Mouse (Mus musculus) T-helper 17 cell (primary cell): ENCODE results near the gene Afg3l1.
"Not testable (repeated sequence)": the region's sequence is repeated elsewhere in the genome, so short reads cannot be mapped to it uniquely, and the experiment has no call there.

Experiments
- in situ Hi-C, 2 experiments: fragments of 300-600 bp; cut with MboI, MseI; formaldehyde crosslinking; loops; 1 replicate in 1 of 2; 2 replicates in 1 of 2; pipeline ENCODE4 v1.15.1; 2025; ENCODE audit warnings: high pct_unique_total_duplicates in 2 of 2

Gene Afg3l1

DNA sequence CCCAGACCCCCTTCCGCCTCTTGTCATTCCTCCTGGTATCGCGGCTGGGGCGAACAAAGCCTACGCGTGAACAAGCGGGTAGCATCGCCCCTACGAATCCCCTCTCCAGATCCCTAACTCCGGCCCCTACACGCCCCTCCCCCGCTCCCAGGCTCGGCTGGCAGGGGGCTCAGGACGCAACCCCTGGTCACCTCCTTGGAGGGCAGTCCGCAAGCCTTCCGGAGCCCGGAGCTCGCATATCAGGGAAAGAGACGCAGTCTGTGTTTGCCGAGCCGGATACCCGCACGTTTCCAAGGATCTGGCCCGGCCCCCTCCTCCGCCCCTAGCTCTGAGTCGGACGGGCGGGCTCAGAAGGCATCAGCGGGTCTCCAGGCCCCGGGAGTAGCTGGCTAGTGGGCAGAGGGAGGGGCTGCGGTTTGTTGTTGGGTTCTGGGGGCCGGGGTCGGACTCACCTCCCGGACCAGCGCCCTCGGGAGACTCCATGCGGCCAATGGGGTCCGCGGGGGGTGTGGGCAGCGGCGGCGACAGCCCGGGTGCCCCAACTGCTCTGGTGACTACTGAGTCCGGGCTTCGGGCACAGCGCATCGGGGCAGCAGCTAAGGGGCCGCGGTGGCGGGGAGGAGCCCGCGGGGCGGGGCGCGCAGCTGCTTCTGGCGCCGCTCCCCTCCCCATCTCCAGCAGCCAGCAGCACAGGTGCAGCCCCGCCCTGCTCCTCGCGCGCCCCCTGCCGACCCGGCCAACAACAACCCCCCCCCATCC, 37.3 kb downstream of the Afg3l1 start, which contains the start of gene Dbndd1:
Dbndd1 (minus strand) TSS at position 683 of the 759 bp plus-strand sequence.
- in situ Hi-C loops, result no loop called here

DNA sequence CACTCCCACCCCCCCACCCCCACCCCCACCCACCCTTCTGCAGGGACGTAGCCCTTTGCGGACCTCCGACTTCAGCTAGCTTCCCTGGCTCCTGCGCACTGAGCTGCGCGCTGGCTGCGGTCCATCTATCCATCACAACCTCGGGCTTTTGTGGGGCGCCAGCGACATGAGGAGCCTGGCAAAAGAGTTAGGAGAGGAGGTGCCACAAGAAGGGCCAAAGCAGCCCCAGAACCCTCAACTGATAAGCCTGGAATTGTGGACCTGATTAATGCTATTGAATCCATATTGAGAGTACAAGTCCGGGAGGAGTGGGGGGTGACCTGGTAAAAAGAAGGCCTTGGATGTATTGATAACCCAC, 37.8 kb downstream of the Afg3l1 start:
- in situ Hi-C loops, result no loop called here

DNA sequence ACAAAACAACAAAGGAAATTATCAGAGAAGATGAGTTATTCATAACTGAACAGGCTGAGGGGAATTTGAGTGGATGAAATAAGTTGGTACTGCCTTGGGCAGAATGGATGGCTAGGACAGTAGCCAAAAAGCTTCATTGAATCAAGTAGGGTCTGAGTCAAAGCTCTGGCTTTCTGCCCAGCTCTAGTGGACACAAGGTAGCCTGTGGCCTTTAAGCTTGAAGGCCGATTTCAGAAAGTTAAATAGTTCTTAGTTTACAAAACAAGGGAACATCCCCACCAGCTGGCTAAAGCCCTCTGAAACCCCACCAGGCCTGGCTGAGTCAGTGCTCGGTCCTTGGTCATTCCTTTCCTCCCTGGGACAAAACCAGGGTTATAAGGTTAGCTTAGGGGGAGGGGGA, 38.9 kb downstream of the Afg3l1 start:
- in situ Hi-C loops, result no loop called here

DNA sequence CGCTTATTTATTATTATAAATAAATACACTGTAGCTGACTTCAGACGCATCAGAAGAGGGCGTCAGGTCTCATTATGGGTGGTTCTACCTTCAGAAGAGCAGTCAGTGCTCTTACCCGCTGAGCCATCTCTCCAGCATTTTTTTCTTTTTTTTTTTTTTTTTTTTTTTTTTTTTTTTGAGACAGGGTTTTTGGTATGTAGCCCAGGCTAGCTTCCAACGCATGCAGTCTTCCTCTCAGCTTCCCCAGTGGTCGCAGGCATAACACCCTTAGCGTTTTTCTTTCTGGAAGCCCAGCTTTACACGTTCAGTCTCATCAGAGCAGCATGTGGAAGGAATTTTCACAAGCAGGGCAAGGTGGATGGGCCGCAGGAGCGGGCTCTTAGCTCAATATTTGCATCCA, 40.5 kb downstream of the Afg3l1 start:
- in situ Hi-C loops, result no loop called here

DNA sequence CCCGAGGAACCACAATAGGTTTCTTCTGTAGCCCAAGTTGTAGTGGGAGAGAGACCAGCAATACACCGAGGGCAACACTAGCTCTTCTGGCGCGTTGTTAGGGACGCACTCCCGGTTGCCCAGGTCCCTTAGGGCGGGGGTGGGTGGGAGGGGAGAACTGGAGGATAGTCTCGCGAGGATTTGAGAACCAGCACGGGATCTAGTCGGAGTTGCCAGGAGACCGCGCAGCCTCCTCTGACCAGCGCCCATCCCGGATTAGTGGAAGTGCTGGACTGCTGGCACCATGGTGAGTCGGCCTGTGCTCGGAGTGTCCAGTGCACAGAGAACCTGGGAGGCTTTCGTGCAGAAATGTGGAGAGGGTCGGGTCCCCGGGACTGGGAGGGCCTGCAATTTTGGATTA, 41.0 kb downstream of the Afg3l1 start, which contains the start of gene Gas8:
Gas8 (plus strand) TSS at position 168 of the 400 bp plus-strand sequence.
- in situ Hi-C loops, result no loop called here

DNA sequence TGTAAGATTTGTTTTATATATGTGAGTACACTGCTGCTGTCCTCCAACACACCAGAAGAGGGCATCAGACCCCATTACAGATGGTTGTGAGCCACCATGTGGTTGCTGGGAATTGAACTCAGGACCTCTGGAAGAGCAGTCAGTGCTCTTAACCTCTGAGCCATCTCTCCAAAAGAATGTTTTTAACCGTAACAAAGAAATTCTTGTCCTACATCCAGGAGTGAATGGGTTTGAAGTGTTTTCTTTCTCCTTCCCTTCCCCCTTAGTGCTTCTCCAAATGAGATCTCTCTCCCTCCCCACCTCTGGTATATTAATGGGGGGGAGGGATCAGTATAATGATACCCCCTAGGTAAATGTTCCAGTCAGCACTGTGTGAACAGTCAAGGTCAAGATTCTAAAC, 42.3 kb downstream of the Afg3l1 start:
- in situ Hi-C loops, result not testable (repeated sequence)

DNA sequence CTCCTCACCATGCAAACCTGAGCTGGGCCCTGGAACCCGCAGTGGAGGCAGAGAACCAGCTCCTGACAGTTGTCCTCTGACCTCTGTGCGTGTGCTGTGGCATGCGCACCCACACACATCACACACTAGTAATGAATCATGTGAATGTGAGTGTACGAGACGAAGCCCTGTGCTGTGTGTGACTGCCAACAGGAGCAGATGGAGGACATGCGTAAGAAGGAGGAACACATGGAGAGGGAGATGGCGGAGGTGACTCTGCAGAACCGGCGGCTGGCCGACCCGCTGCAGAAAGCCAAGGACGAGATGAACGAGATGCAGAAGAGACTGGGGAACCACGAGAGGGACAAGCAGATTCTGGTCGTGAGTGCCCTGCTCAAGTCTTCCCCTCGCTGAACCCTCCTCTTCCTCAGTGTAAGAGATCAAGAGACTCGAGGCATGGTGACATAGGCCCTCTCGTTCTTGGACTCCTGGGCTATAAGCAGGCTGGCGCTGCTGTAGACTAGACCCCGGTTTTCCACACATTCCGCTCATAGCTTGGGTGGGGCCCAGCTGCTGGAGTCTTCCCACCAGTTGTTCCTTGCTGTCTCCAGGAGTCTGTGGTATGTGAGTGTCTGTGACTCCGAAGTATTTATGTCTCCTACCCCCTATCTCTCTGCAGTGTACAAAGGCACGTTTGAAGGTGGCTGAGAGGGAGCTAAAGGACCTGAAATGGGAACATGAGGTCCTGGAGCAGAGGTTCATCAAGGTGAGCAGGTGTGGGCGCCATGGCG, 50.2 kb downstream of the Afg3l1 start:
- in situ Hi-C loops, result loop anchor here (5.0 kb wide), 2 partner anchors 49 to 94 kb away; no protein-coding TSS in a partner anchor

DNA sequence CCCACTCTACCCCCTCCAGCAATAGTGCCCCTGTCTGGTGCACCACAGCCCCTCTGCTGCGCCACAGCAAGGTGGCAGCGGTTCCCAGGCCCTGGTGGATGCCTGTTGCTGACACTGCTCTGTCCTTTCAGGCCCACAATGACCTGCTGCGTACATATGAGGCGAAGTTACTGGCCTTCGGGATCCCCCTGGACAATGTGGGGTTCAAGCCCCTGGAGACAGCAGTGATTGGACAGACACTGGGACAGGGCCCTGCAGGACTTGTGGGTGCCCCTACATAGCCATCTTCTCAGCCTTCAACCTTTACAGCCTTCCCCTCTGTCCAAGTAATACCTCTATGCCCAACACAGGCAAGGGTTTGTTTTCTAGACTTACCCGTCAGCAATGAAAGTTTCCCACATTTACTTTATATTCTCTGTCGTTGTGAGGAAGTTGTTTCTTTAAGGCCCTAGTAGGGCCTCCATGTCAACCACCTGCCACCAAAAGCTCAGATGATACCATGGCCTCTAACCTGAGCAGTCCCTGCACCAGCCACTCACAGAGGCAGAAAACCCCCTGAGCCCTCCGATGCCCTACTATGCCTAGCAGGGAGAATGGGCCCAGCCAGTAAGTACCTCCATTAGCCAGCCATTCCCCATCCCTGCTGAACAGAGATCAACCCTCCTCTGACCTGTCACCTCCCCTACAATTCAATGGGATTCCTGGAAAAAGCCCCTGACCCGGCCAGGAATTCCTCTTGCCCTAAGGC, 58.7 kb downstream of the Afg3l1 start:
- in situ Hi-C loops, result loop anchor here (5.0 to 10.0 kb wide), 2 partner anchors 68 to 81 kb away; no protein-coding TSS in a partner anchor

DNA sequence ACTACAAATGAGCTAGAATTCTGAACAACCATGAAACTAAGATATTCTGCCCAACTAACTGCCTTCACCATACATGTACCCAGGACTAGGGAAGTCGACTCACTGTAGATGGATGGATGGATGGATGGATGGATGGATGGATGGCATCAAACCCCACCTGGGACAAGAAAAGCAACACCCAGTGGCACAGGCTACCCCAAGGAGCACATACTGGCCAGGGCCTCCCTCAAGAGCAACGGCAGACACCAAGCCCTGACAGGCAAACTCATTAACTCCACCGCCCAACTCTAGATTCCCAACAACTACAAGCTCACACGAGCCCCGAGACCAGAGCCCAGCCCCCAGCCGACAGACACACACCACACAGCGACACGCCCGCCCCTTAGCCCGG, 59.3 kb downstream of the Afg3l1 start:
- in situ Hi-C loops, result loop anchor here (5.0 to 10.0 kb wide), 2 partner anchors 68 to 80 kb away; no protein-coding TSS in a partner anchor

DNA sequence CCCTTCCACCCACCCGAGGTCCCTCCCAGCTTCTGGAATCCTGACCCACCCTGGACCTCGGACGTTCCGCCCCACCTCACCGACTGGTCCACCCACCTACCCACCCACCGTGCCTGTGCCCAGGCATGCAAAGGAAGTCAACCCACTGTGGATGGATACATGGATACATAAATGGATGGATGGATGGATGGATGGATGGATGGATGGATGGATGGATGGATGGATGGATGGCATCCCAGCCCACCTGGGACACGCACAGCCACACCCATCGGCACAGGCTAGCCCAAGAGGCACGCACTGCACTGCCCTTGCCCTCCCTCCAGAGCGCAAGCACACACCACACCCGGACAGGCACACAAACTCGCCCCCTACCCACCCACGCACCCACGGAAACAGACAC, 59.9 kb downstream of the Afg3l1 start:
- in situ Hi-C loops, result loop anchor here (5.0 to 10.0 kb wide), 2 partner anchors 67 to 80 kb away; no protein-coding TSS in a partner anchor
